Mouse (Mus musculus): ENCODE measurements at regions not wholly inside any gene's neighbourhood (a gene's known extent, or its start where the extent isn't known, plus 50 kb on each side); places are given as distances from the start of the nearest gene placed in this dataset.

GRCm38 (mm10) chr9:83265736-83266135 is 119.3 kb upstream of the Hmgn3 start:
- DNase-seq = no peak

- no peak for DNase-seq
Measured at GRCm38 (mm10) chr9:83259511-83259910, 113.0 kb upstream of the Hmgn3 start.

- DNase-seq = no peak
Measured at GRCm38 (mm10) chr9:83258986-83259385, 112.5 kb upstream of the Hmgn3 start.

GRCm38 (mm10) chr9:83258476-83258875 is 112.0 kb upstream of the Hmgn3 start:
- no peak for DNase-seq

GRCm38 (mm10) chr9:83254356-83254755 is 107.9 kb upstream of the Hmgn3 start:
- DNase-seq = no peak

DNA sequence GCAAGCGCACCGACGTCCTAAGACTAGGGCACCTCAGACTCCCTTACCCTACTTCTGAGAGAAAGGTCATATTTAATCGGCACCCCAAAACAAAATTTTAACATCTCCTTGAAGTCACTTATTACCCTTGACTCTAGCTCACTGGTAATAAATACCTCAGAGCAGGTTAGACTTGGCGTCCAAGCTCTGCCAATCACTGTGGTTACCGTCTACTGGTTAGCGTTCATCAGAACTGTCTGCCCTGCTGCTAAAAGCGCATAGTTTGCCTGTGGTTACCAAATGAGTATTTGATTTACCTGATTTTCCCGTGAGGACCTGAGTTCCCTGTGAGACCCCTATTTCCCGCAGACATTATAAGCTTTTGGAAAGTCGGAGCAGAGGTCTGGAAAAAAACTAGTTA is 107.3 kb upstream of the Hmgn3 start:
- DNase-seq = no peak

- no peak for DNase-seq
Measured at GRCm38 (mm10) chr9:83251793-83252192, 105.3 kb upstream of the Hmgn3 start.

DNA sequence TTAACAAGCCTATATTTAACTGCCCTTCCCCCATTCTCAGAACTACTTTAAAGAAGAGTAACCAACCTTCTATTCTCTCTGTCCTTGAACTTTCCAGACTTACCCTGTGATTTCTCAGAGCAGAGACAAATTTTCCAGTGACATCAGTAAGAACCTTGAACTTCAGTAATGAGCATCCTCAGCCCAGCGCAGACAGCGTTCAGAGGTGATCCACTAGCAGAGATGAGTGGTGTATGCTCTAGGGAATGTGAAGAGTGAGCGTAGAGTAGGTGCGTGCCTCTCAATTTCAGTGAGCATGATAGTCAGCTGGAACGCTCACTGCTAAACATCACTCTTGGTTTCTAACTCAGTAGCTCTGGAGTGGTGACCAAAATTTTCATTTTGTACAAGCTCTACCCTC is 103.4 kb upstream of the Hmgn3 start:
- no peak for DNase-seq

- no peak for DNase-seq
Measured at GRCm38 (mm10) chr9:83248164-83248730, 101.8 kb upstream of the Hmgn3 start.

DNA sequence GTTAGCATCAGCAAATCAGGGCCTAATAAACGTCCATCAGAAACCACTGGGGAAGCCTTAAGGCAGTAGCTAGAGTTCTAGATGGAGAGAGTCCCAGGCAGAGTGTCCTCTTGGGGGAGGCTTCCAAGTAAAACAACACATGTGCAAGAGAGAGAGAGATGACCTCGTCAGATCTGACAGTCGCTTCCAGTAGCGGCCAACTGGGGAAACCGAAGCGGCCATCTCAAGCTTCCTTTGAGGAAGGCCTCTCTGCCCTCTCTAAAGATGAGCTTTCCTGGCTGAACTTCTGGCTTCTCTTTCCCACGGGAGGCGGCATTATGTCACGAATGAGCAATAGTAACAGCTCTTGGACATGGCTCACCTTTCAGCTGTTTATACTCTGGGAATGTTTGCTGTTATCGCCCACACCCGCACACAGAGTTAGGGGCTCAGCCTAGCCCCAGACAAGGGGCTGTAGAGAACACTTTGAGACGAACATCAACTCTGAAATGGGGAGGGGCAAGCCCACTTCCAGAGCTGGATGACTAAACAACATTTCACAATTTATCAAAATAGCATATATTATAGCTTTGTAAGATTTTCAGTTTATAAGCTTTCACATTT is 100.7 kb upstream of the Hmgn3 start:
- DNase-seq = peak; percentile 3

DNA sequence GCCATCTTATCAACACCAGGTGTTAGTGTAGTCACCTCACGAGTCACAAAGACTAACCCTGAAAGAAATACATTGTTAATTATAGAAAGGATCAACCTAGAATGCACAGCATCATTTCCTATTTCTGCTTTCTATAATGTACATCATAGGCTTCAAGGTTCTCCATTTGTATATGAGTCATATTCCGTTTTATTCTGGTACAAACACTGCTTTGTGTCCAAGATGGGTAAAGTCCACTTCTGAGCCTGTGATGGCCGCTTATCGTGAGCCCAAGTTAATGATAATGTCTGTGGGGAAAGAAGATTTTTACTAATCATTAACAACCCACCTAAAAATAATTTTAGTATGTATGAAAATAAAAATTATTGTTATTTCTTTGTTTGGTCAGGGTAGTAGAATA is 94.6 kb upstream of the Hmgn3 start:
- DNase-seq = no peak

DNA sequence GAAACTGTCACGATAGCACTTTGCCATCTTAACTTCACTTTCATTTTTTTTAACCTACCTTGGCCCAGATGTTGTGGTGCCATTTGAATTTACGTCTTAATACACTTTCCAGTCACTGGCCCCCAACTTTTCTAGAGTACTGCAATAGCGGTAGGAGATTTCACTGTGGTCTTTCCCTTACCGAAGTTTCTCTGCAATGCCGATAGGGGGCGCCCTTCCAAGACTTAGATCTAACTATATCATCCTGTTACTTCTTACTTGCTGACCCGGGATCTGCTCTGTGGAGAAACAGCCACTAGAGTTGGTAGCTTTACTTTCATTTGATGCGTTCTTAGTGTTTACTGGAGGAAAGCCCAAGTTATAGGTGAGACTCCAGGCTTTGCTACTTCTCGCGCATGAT is 92.6 kb upstream of the Hmgn3 start:
- DNase-seq = no peak

GRCm38 (mm10) chr9:83221866-83222265 is 75.4 kb upstream of the Hmgn3 start:
- DNase-seq = no peak

GRCm38 (mm10) chr9:83202583-83202982 is 56.1 kb upstream of the Hmgn3 start:
- no peak for DNase-seq

DNA sequence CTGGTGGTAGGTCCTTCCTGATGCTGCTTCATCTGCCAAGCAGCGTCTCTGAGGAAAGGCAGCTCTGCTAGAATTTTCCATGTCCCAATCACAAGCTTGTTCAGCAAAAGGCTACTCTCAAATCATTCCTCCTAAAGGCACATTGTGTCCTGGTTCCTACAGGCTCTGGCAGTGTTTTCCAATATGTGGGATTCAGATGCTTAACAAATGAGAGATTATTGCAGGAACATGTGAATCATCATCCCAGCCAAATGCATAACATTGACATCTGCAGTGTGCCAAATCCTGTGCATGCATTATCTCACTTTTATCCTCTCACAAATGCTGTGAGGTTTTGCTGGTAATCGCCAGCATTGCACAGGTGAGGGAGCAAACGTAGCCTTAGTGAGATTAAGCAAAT is 53.3 kb upstream of the Hmgn3 start:
- DNase-seq = no peak

GRCm38 (mm10) chr9:83199176-83199575 is 52.7 kb upstream of the Hmgn3 start:
- DNase-seq = no peak

DNA sequence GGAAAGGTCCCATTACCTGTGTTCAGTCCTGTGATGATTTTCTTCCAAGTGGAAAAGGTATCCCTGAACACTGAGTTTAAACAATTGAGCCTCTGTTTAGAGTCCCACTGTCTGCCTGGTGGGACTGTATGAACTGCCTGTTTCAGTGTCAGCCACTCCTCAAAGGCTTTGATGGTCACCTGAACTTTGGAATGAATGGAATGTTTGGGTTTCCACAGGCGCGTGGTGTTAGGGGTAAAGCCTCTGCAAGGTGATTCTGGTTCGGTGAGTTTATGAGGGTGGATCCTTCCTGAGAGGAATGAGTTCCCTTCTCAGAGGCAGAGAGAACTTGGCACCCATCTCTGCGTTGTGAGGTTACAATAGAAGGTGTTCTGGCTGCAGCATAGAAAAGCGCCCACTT is 50.5 kb upstream of the Hmgn3 start:
- DNase-seq = no peak
